Mouse (Mus musculus): ENCODE data around the gene Gm10198. TPM values are rescaled to one million over a fixed set of nuclear protein-coding genes. Genes with fewer than 3 reads are reported as not detected.

Gene Gm10198
- polyA plus RNA-seq, 1 experiment from 2014 or later: not detected

GRCm38 (mm10) chr13:111601383-111601782 lies 8.8 kb downstream of the Gm10198 start:
- no peak for ATAC-seq (replicated peaks; ENCODE audit: low FRiP score)
- no peak overlapping the region for H3K4me3 ChIP-seq (replicated peaks)
- H3K36me3 ChIP-seq: no peaks in the 10 kb centered on the region
- H3K4me1 ChIP-seq: no peaks in the 10 kb centered on the region
- 70% methylated on average over 4 of the region's 4 CpGs for WGBS
- H3K4me2 ChIP-seq: no peak overlapping the region
- no peaks in the 10 kb centered on the region for H3K9me3 ChIP-seq (replicated peaks)
- H3K27me3 ChIP-seq: no peaks in the 10 kb centered on the region
- H3K27ac ChIP-seq: no peak overlapping the region
- H3K9ac ChIP-seq: no peak overlapping the region

GRCm38 (mm10) chr13:111604826-111605225 lies 12.2 kb downstream of the Gm10198 start:
- H3K36me3 ChIP-seq: no peaks in the 10 kb centered on the region
- no peak overlapping the region for H3K4me2 ChIP-seq
- H3K27ac ChIP-seq: no peak overlapping the region
- no peak overlapping the region for H3K9ac ChIP-seq
- H3K9me3 ChIP-seq (replicated peaks): 0 out of 2 replicates have a peak, but pooled peaks cover 2% of the 10 kb centered on the region
- no peak overlapping the region for H3K4me3 ChIP-seq (replicated peaks)
- H3K4me1 ChIP-seq: no peaks in the 10 kb centered on the region
- 88% methylated on average over 5 of the region's 5 CpGs for WGBS
- H3K27me3 ChIP-seq: no peaks in the 10 kb centered on the region
- no peak for ATAC-seq (replicated peaks; ENCODE audit: low FRiP score)

GRCm38 (mm10) chr13:111616168-111617125 lies 23.9 kb downstream of the Gm10198 start:
- Histone ChIP-seq H3K9ac (no peak overlapping the region), H3K27ac (no peak overlapping the region), H3K27me3 (no peaks in the 10 kb centered on the region), H3K9me3 (replicated peaks) (no peaks in the 10 kb centered on the region), H3K36me3 (no peaks in the 10 kb centered on the region), H3K4me3 (replicated peaks) (no peak overlapping the region), H3K4me1 (no peaks in the 10 kb centered on the region), H3K4me2 (no peak overlapping the region)
- ATAC-seq (replicated peaks; ENCODE audit: low FRiP score): no peak
- WGBS: 67% methylated on average over 13 of the region's 13 CpGs

GRCm38 (mm10) chr13:111620433-111620832 lies 27.8 kb downstream of the Gm10198 start:
- no peak for ATAC-seq (replicated peaks; ENCODE audit: low FRiP score)
- Histone ChIP-seq H3K4me1 (no peaks in the 10 kb centered on the region), H3K36me3 (no peaks in the 10 kb centered on the region), H3K4me2 (no peak overlapping the region), H3K27ac (no peak overlapping the region), H3K9me3 (replicated peaks) (no peaks in the 10 kb centered on the region), H3K9ac (no peak overlapping the region), H3K27me3 (no peaks in the 10 kb centered on the region), H3K4me3 (replicated peaks) (no peak overlapping the region)
- WGBS: 87% methylated on average over 4 of the region's 4 CpGs

- no peak for ATAC-seq (replicated peaks; ENCODE audit: low FRiP score)
- no peak overlapping the region for H3K4me2 ChIP-seq
- H3K9ac ChIP-seq: no peak overlapping the region
- no peak overlapping the region for H3K27ac ChIP-seq
- H3K27me3 ChIP-seq: no peaks in the 10 kb centered on the region
- no peaks in the 10 kb centered on the region for H3K4me1 ChIP-seq
- no peaks in the 10 kb centered on the region for H3K36me3 ChIP-seq
- H3K4me3 ChIP-seq (replicated peaks): no peak overlapping the region
- 95% methylated on average over 3 of the region's 3 CpGs for WGBS
- H3K9me3 ChIP-seq (replicated peaks): no peaks in the 10 kb centered on the region
Observed at GRCm38 (mm10) chr13:111622425-111622824, 29.8 kb downstream of the Gm10198 start.

GRCm38 (mm10) chr13:111623112-111623511 lies 30.5 kb downstream of the Gm10198 start:
- no peaks in the 10 kb centered on the region for H3K27me3 ChIP-seq
- H3K4me1 ChIP-seq: no peaks in the 10 kb centered on the region
- H3K4me3 ChIP-seq (replicated peaks): no peak overlapping the region
- H3K36me3 ChIP-seq: no peaks in the 10 kb centered on the region
- H3K9ac ChIP-seq: no peak overlapping the region
- no peaks in the 10 kb centered on the region for H3K9me3 ChIP-seq (replicated peaks)
- no peak for ATAC-seq (replicated peaks; ENCODE audit: low FRiP score)
- 85% methylated on average over 7 of the region's 7 CpGs for WGBS
- no peak overlapping the region for H3K27ac ChIP-seq
- H3K4me2 ChIP-seq: no peak overlapping the region

GRCm38 (mm10) chr13:111624115-111624514 lies 31.5 kb downstream of the Gm10198 start:
- WGBS: 75% methylated on average over 6 of the region's 6 CpGs
- Histone ChIP-seq H3K4me3 (replicated peaks) (no peak overlapping the region), H3K4me2 (no peak overlapping the region), H3K9ac (no peak overlapping the region), H3K27me3 (no peaks in the 10 kb centered on the region), H3K4me1 (no peaks in the 10 kb centered on the region), H3K9me3 (replicated peaks) (no peaks in the 10 kb centered on the region), H3K36me3 (no peaks in the 10 kb centered on the region), H3K27ac (no peak overlapping the region)
- ATAC-seq (replicated peaks; ENCODE audit: low FRiP score): no peak

GRCm38 (mm10) chr13:111634163-111635160 lies 41.9 kb downstream of the Gm10198 start:
- 81% methylated on average over 16 of the region's 16 CpGs for WGBS
- Histone ChIP-seq H3K36me3 (no peaks in the 10 kb centered on the region), H3K27me3 (no peaks in the 10 kb centered on the region), H3K4me1 (no peaks in the 10 kb centered on the region), H3K9me3 (replicated peaks) (no peaks in the 10 kb centered on the region), H3K4me3 (replicated peaks) (no peak overlapping the region), H3K27ac (no peak overlapping the region), H3K9ac (no peak overlapping the region), H3K4me2 (no peak overlapping the region)
- ATAC-seq (replicated peaks; ENCODE audit: low FRiP score): no peak

GRCm38 (mm10) chr13:111640319-111640718 lies 47.7 kb downstream of the Gm10198 start:
- Histone ChIP-seq H3K4me2 (no peak overlapping the region), H3K9ac (no peak overlapping the region), H3K27me3 (no peaks in the 10 kb centered on the region), H3K36me3 (no peaks in the 10 kb centered on the region), H3K4me1 (no peaks in the 10 kb centered on the region), H3K4me3 (replicated peaks) (no peak overlapping the region), H3K27ac (no peak overlapping the region), H3K9me3 (replicated peaks) (no peaks in the 10 kb centered on the region)
- ATAC-seq (replicated peaks; ENCODE audit: low FRiP score): no peak
- WGBS: 91% methylated on average over 6 of the region's 6 CpGs

Other genes with a start within 250 kb of the Gm10198 start
- gene Gpbp1, start 102.7 kb upstream of the Gm10198 start, polyA plus RNA-seq (2015; fragmentation: Nextera tagmentation; extraction: Ambion mirVana): 81.9 and 88.2 TPM in 2 replicates
- gene Gm49496, start 42.8 kb upstream of the Gm10198 start, polyA plus RNA-seq (2015; fragmentation: Nextera tagmentation; extraction: Ambion mirVana): not detected in 2 replicates
- gene Mier3, start 88.2 kb downstream of the Gm10198 start, polyA plus RNA-seq (2015; fragmentation: Nextera tagmentation; extraction: Ambion mirVana): 20.5 and 20.6 TPM in 2 replicates
- 27.2 and 29.8 TPM in 2 replicates for gene Map3k1, start 216.2 kb downstream of the Gm10198 start, polyA plus RNA-seq (2015; fragmentation: Nextera tagmentation; extraction: Ambion mirVana)

Data from kidney, embryonic 15.5 days (tissue).